Mouse (Mus musculus) myocyte (in vitro differentiated cells): ENCODE measurements around the gene 9130213A22Rik. TPM values are rescaled to one million over a fixed set of nuclear protein-coding genes. Genes with fewer than 3 reads are reported as not detected.
A peak's percentile ranks its signal among the peaks of the same experiment; 100 is the strongest.

Experiments
- H3K27me3 ChIP-seq: one replicate; pipeline ENCODE4 v1.6.1; 2011; ENCODE audit not compliant: control insufficient read depth, insufficient read depth, insufficient read length
- H3K36me3 ChIP-seq: one replicate; pipeline ENCODE4 v1.6.1; 2011; ENCODE audit not compliant: control insufficient read depth, insufficient read depth
- H3K4me2 ChIP-seq: one replicate; pipeline ENCODE4 v1.6.1; 2011; ENCODE audit warnings: low read depth, control low read depth
- H3K4me3 ChIP-seq: one replicate; pipeline ENCODE4 v1.5.1; 2011; ENCODE audit warnings: mild to moderate bottlenecking, control low read depth, moderate library complexity
- H3K79me2 ChIP-seq: one replicate; pipeline ENCODE4 v1.6.1; 2011; ENCODE audit not compliant: control insufficient read depth, insufficient read depth
- H3ac ChIP-seq: one replicate; pipeline ENCODE4 v1.6.1; 2011; ENCODE audit not compliant: control insufficient read depth, insufficient read length
- CEBPB ChIP-seq: IDR thresholded peaks from 2 replicates; pipeline ENCODE4 v1.6.1; 2011; ENCODE audit warnings: mild to moderate bottlenecking, moderate library complexity; ENCODE audit not compliant: poor library complexity, insufficient read depth, severe bottlenecking
- E2F4 ChIP-seq: IDR thresholded peaks from one replicate; pipeline ENCODE4 v1.6.1; 2011; ENCODE audit warnings: mild to moderate bottlenecking, control low read depth, moderate library complexity; ENCODE audit not compliant: insufficient read depth
- MAX ChIP-seq: IDR thresholded peaks from one replicate; pipeline ENCODE4 v1.6.1; 2011; ENCODE audit warnings: low read depth, mild to moderate bottlenecking, control low read depth
- MYOD1 ChIP-seq, 3 experiments: IDR thresholded peaks; one replicate each; pipeline ENCODE4 v1.6.1; 2011; ENCODE audit warnings: control low read depth in 2 of 3, low read depth in 2 of 3, mild to moderate bottlenecking in 2 of 3, moderate library complexity in 1 of 3; ENCODE audit not compliant: insufficient read length in 2 of 3, control insufficient read depth in 1 of 3
- MYOG ChIP-seq, 3 experiments: IDR thresholded peaks; one replicate each; pipeline ENCODE4 v1.6.1; 2011; ENCODE audit warnings: control low read depth in 2 of 3, low read depth in 2 of 3, mild to moderate bottlenecking in 2 of 3; ENCODE audit not compliant: insufficient read length in 2 of 3, control insufficient read depth in 1 of 3, insufficient read depth in 1 of 3
- POLR2A ChIP-seq: IDR thresholded peaks from one replicate; pipeline ENCODE4 v1.6.1; 2011; ENCODE audit warnings: low read depth, mild to moderate bottlenecking, control low read depth, moderate library complexity; ENCODE audit not compliant: insufficient read length
- POLR2AphosphoS2 ChIP-seq: IDR thresholded peaks from one replicate; pipeline ENCODE4 v1.6.1; 2011; ENCODE audit warnings: low read depth, control low read depth; ENCODE audit not compliant: insufficient read length
- REST ChIP-seq: IDR thresholded peaks from one replicate; pipeline ENCODE4 v1.6.1; 2011; ENCODE audit warnings: mild to moderate bottlenecking, control low read depth, moderate library complexity; ENCODE audit not compliant: insufficient read depth, insufficient read length
- SRF ChIP-seq: IDR thresholded peaks from one replicate; pipeline ENCODE4 v1.6.1; 2011; ENCODE audit warnings: low read depth; ENCODE audit not compliant: control insufficient read depth, insufficient read length
- TCF12 ChIP-seq: IDR thresholded peaks from one replicate; pipeline ENCODE4 v1.6.1; 2011; ENCODE audit warnings: mild to moderate bottlenecking, control low read depth; ENCODE audit not compliant: poor library complexity, insufficient read depth, severe bottlenecking
- TCF3 ChIP-seq: IDR thresholded peaks from one replicate; pipeline ENCODE4 v1.6.1; 2011; ENCODE audit warnings: low read depth, control low read depth; ENCODE audit not compliant: insufficient read length
- USF1 ChIP-seq: IDR thresholded peaks from one replicate; pipeline ENCODE4 v1.6.1; 2011; ENCODE audit warnings: low read depth, mild to moderate bottlenecking, control low read depth, moderate library complexity
- polyA plus RNA-seq: library from polyadenylated mRNA; unstranded; fragments of >200 nt; fragmentation: generic; extraction: Trizol; gene quantifications from one replicate; pipeline ENCODE4 v1.2.1, GENCODE M21; 2012; ENCODE audit warnings: missing spikeins

Gene 9130213A22Rik
- polyA plus RNA-seq, 1 experiment = 0.78 TPM

DNA sequence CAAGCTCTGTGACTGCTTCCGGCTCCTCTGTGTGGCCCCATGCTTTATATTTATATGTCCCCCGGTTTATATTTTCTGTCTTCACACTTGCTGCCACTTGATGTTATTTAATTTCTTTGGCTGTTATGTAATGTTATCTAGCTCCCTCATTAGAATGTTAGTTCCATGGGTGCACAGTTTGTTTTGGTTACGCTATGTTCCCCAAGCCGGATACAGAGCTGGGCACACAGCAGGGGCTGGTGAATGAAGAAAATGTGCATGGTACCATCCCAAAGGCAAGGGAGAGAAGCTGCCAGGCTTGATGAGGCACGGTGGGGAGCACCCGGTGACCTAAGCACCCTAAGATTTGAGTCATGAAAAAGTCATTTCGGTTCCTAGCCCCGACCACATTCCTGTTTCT is 31.4 kb upstream of the 9130213A22Rik start:
- H3ac ChIP-seq = no peak overlapping the region
- peaks cover 43% of the 10 kb centered on the region for H3K27me3 ChIP-seq
- TF ChIP-seq TCF3 = no peak
- no peak overlapping the region for H3K4me3 ChIP-seq
- no peaks in the 10 kb centered on the region for H3K79me2 ChIP-seq
- no peak overlapping the region for H3K4me2 ChIP-seq
- H3K36me3 ChIP-seq = no peaks in the 10 kb centered on the region

DNA sequence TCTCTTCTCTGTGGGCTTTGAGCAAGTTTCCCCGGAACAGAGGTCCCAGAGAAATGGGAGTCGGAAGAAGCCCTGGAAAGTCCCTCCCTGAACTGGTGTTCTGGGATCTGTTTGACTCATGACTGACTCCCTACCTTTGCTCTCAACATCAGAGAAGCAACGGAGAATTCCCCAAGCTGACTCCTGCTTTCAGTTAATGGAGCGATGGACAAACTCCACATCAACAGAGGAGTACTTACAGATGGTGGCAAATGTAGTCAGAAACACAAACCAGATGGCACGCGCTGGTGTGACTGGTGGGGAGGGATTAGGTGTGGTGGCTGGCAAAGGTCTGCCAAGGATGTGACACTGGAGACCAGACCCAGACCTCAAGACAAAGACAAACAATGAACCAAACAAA is 28.6 kb upstream of the 9130213A22Rik start:
- Histone ChIP-seq H3ac (no peak overlapping the region), H3K4me3 (no peak overlapping the region), H3K36me3 (no peaks in the 10 kb centered on the region), H3K4me2 (peak overlapping the region; percentile 47), H3K79me2 (no peaks in the 10 kb centered on the region), H3K27me3 (peaks cover 19% of the 10 kb centered on the region)
- TF ChIP-seq SRF (no peak), E2F4 (no peak), POLR2AphosphoS2 (no peak), POLR2A (no peak), USF1 (no peak)

DNA sequence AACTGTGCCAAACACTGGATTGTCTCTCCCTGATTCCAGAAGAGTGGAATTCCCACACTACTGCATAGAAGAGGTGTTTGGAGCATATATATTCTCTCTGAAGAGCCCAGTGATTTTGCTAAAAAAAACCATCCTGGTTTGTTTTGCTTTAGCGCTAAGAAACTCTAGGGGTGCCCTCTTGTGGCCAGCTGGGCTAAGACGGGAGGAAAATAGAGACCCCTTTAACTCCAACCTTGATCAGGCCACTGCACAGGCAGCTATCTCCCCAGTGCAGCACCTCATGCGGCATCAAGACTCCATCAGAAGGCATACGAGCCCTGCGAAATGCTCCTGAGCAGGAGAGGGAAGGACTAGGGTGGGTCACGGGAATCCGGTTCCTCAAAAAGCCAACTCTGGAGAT is 28.1 kb upstream of the 9130213A22Rik start:
- Histone ChIP-seq H3K36me3 (no peaks in the 10 kb centered on the region), H3K27me3 (peaks cover 19% of the 10 kb centered on the region), H3K4me2 (peak overlapping the region; percentile 47), H3ac (no peak overlapping the region), H3K4me3 (no peak overlapping the region), H3K79me2 (no peaks in the 10 kb centered on the region)
- TF ChIP-seq POLR2AphosphoS2 (no peak), TCF12 (no peak), MYOG (IDR thresholded peaks at IDR 0.05; ENCODE audit: control insufficient read depth in 1 of 3, insufficient read depth in 1 of 3, insufficient read length in 2 of 3, low read depth in 2 of 3) (no peak), SRF (no peak), POLR2A (no peak), TCF3 (no peak), USF1 (no peak), E2F4 (no peak), REST (no peak), MYOD1 (IDR thresholded peaks at IDR 0.05; ENCODE audit: control insufficient read depth in 1 of 3, insufficient read length in 2 of 3, low read depth in 2 of 3) (no peak), CEBPB (no peak), MAX (no peak)

DNA sequence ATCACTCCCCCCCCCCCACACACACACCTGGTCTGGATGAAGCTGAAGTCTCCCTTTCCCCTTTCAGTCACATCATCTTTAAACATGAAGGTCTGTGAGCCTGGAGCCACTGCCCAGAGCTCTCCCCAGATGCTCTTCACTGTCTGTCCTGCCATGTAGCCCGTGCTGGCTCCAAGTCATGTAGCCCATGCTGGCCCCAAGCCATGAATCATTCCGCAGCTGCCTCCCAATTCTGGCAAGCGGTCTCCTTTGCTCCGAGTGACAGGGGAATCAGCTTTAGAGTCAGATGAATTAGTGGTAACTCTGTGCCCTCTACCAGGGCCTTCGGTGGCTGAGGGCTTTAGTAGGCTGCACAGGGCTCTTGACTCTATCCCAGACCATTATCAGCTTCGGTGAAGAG is 27.3 kb upstream of the 9130213A22Rik start:
- Histone ChIP-seq H3K36me3 (no peaks in the 10 kb centered on the region), H3K79me2 (no peaks in the 10 kb centered on the region), H3K4me2 (peak overlapping the region; percentile 47), H3K4me3 (no peak overlapping the region), H3ac (no peak overlapping the region), H3K27me3 (peaks cover 19% of the 10 kb centered on the region)
- no peak for TF ChIP-seq TCF3
- no peak for TF ChIP-seq MAX
- TF ChIP-seq MYOD1 (IDR thresholded peaks at IDR 0.05; ENCODE audit: control insufficient read depth in 1 of 3, insufficient read length in 2 of 3, low read depth in 2 of 3) = no peak
- TF ChIP-seq CEBPB = no peak
- TF ChIP-seq SRF = no peak

DNA sequence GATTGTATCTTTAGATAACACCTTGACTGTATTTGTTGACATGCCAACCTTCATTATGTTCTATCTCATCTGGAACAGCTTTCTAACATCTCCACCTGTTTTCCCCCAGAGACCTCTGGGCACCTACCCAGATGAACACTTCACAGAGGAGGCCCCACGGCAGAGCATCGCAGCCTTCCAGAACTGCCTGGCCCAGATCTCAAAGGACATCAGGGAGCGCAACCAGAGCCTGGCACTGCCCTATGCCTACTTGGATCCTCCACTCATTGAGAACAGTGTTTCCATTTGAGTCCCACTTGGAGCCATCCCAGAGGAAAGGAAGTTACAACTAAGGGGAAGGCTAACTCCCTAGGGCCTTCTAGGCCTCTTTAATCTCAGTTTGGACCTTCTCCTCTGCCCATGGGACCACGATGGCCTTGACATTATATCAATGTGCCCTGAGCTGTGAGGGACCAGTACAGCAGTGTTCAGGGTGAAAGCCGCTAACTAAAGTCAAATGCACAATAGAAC is 26.1 kb upstream of the 9130213A22Rik start:
- H3K4me2 ChIP-seq = no peak overlapping the region
- no peaks in the 10 kb centered on the region for H3K36me3 ChIP-seq
- TF ChIP-seq E2F4 (no peak), MYOD1 (IDR thresholded peaks at IDR 0.05; ENCODE audit: control insufficient read depth in 1 of 3, insufficient read length in 2 of 3, low read depth in 2 of 3) (no peak), USF1 (no peak), REST (no peak)

DNA sequence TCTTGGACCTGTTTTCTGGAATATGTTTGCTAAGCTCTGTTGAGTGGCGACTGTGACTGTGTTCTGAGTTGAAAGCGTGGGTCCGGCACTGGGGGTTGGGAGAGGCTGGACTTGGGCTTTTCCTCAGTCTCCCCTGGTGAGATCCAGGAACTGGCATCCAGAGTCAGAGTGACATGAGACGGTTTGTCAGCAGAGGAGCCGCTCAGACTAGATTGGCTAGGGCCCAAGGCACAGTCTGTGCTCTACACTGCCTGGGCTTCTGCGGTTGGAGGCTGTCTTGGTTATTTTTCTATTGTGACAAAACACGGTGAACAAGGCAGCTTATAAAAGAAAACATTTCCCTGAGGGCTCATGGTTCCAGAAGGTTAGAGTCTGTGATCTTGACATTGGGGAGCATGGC is 25.2 kb upstream of the 9130213A22Rik start:
- H3K79me2 ChIP-seq = no peaks in the 10 kb centered on the region
- H3K36me3 ChIP-seq = no peaks in the 10 kb centered on the region
- TF ChIP-seq SRF = no peak
- no peak for TF ChIP-seq MYOG (IDR thresholded peaks at IDR 0.05; ENCODE audit: control insufficient read depth in 1 of 3, insufficient read depth in 1 of 3, insufficient read length in 2 of 3, low read depth in 2 of 3)
- TF ChIP-seq REST = no peak
- no peak for TF ChIP-seq MAX
- TF ChIP-seq CEBPB = no peak
- no peak for TF ChIP-seq MYOD1 (IDR thresholded peaks at IDR 0.05; ENCODE audit: control insufficient read depth in 1 of 3, insufficient read length in 2 of 3, low read depth in 2 of 3)
- TF ChIP-seq TCF3 = no peak
- TF ChIP-seq POLR2AphosphoS2 = no peak
- no peak for TF ChIP-seq POLR2A
- TF ChIP-seq USF1 = no peak
- TF ChIP-seq TCF12 = no peak
- no peak for TF ChIP-seq E2F4
- no peak overlapping the region for H3K4me2 ChIP-seq
- H3K27me3 ChIP-seq = peaks cover 27% of the 10 kb centered on the region
- H3K4me3 ChIP-seq = no peak overlapping the region
- no peak overlapping the region for H3ac ChIP-seq

More for the DNA sequence above, 26.1 kb upstream of the 9130213A22Rik start:
- no peak overlapping the region for H3ac ChIP-seq
- no peaks in the 10 kb centered on the region for H3K79me2 ChIP-seq
- no peak overlapping the region for H3K4me3 ChIP-seq
- H3K27me3 ChIP-seq = peaks cover 18% of the 10 kb centered on the region
